Mouse (Mus musculus) mouse embryonic stem cell (cell line): ENCODE results near the gene Slc35e3.

Experiments
- in situ Hi-C, 2 experiments: fragments of 300-500 bp; cut with MboI; formaldehyde crosslinking; loops; 1 replicate in 1 of 2; 3 replicates in 1 of 2; pipeline ENCODE4 v1.14.3; 2019 to 2020; ENCODE audit warnings: low sequenced_read_pairs in 2 of 2, low pct_unique_long_range_greater_than_20kb in 1 of 2, mixed read lengths in 1 of 2; ENCODE audit not compliant: unreplicated experiment in 1 of 2

The Slc35e3 gene

DNA sequence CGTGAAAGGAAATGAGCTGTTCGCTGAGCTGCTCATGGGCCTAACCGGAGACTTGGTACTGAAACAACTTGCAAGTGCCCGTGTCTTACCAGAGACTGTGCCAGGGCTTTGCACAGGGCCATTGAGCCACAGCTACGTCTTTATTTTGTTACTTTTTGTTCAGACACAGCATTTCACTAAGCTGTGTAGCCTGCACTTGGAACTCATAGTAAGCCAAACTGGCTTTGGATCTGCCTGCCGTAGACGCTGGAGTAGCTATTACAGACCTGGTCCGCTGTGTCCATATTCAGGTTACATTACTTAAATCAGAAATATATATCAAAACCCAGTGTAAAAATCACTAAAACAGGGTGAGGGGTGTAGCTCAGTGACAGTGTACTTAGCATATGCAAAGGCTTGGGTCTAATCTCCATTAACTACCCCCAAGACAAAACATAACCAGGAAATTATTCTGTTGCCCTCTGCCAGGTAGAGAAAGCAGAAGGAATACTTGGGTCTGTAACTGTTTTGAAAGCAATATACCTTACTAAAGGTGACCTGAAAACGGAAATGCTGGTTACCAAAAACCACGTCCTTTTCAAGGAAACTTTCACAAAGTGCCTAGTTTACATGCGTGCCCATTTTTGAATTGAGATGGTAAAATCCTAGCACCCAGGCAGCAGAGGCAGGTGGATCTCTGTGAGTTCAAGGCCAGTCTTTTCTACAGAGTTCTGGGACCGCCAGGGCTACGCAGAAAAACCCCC lies 60.1 kb downstream of the Slc35e3 start:
- in situ Hi-C loops = loop anchor here in 1 of 2 experiments (10.0 to 25.0 kb wide), 2 partner anchors 231 to 624 kb away; partner anchors contain the start of gene Cct2

DNA sequence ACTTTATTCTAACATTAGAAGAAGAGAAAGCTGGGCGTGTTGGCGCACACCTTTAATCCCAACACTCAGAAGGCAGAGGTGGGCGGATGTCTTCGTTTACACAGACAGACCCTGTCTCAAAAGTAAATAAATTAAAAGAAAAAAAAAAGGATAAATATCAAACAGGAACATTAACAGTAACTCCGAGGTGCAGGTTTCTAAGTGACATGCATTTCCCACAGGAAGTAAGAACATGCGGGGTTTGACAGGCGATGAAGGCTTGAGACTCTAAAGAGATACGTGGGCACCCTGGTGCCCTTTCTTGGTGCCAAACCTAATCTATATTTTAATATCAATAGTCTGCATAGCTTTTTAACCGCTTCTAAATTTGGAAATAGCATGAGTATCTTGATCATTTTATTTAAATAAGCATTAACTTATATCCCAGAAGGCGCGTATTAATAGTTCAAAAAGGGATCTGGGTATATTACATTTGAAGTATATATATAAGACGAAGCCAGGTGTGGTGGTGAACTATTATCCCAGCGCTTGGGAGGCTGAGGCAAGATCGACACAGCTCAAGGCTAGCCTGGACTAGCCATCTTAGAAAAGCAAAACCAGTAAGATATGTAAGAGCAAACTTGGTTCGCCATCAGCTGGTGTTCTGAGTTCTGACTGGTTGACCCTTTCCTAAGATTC lies 60.9 kb downstream of the Slc35e3 start:
- in situ Hi-C loops = loop anchor here in 1 of 2 experiments (10.0 to 25.0 kb wide), 2 partner anchors 231 to 623 kb away; partner anchors contain the start of gene Cct2

DNA sequence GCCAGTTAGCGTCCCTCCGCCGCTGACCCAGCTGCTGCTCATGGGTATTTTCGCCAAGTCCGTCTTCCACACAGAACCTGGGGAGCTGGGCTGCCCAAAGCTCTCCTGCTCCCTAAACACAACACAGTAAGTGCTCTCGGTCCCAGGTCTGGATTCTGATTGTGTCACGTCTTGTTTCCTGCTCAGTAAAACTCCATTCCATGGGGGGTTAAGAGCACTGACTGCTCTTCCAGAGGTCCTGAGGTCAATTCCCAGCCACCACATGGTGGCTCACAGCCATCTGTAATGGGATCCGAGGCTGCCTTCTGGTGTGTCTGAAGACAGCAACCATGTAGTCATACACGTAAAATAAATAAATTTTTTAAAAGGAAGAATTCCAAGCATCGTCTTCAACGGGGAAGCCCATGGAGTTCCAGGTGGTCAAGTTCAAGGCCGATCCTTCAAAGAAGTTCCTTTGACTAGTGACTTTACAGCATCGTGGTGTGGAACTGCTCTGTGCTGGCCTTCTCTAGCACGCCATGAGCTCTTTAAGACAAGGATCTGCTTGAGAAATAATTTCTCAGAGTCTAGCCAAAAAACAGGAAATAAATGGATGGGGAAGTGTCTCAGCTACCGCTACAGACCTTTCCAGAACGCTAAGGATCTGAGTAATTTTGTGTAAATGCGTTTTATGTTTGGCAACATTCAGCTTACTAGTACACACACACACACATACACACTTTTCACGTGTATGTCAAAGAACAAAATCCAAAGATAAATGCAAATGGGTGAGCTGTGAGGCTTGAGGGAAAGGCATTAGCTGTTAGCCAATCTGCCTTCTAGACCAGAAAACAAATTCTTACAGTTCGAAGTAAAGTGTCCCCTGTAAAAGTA lies 61.6 kb downstream of the Slc35e3 start:
- in situ Hi-C loops = loop anchor here in 1 of 2 experiments (10.0 to 25.0 kb wide), 2 partner anchors 230 to 622 kb away; partner anchors contain the start of gene Cct2

DNA sequence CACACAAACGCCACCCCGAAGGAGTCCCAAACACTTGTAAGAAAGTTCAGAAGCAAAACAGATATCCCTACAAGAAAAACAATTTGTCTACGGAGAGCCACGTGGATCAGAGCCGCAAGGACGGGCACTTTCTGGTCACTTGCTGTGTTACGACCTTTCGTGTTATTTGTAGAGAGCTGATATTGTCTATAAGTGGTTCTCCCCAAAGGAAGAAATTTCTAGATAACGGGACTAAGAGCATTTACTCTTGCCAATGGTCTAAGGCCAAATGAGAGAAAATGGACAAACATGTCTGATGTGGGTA lies 62.5 kb downstream of the Slc35e3 start:
- in situ Hi-C loops = loop anchor here in 1 of 2 experiments (10.0 to 25.0 kb wide), 2 partner anchors 229 to 621 kb away; partner anchors contain the start of gene Cct2
